Mouse (Mus musculus): ENCODE measurements around the gene Ttll12.

GRCm38 (mm10) chr15:83595364-83595711, 381 bp upstream of the Ttll12 start:
- TF ChIP-seq CTCF (IDR thresholded peaks at IDR 0.05; ENCODE audit: borderline replicate concordance, control insufficient read depth, extremely low read depth, insufficient read depth, low read length, poor library complexity) (no peak), POLR2A (IDR thresholded peaks at IDR 0.05; ENCODE audit: control insufficient read depth, extremely low read depth, insufficient read depth, low read length, poor library complexity) (no peak)
